Mouse (Mus musculus): ENCODE measurements around the gene Chst3. TPM values are rescaled to one million over a fixed set of nuclear protein-coding genes. Genes with fewer than 3 reads are reported as not detected.
A peak's percentile ranks its signal among the peaks of the same experiment; 100 is the strongest.
"Not testable (repeated sequence)": the region's sequence is repeated elsewhere in the genome, so short reads cannot be mapped to it uniquely, and the experiment has no call there.

The Chst3 gene
- polyA plus RNA-seq, 1 experiment: 1.7 TPM

- Histone ChIP-seq H3K4me3 (ENCODE audit: insufficient read depth, poor library complexity, severe bottlenecking) (no peak overlapping the region), H3K36me3 (ENCODE audit: control insufficient read depth, insufficient read depth) (no peaks in the 10 kb centered on the region), H3K79me2 (ENCODE audit: control insufficient read depth, insufficient read depth) (no peaks in the 10 kb centered on the region), H3K79me3 (ENCODE audit: low read depth) (no peaks in the 10 kb centered on the region), H3ac (ENCODE audit: control insufficient read depth, insufficient read length, low read depth) (no peak overlapping the region), H3K27me3 (ENCODE audit: control insufficient read depth, insufficient read depth, insufficient read length) (no peaks in the 10 kb centered on the region)
- TF ChIP-seq FOSL1 (IDR thresholded peaks at IDR 0.05; ENCODE audit: insufficient read depth, low read length, poor library complexity, severe bottlenecking) (no peak), CTCF (IDR thresholded peaks at IDR 0.05; ENCODE audit: control insufficient read depth, insufficient read depth, insufficient read length) (no peak), MYOG (IDR thresholded peaks at IDR 0.05; ENCODE audit: control insufficient read depth, extremely low read depth, insufficient read length) (no peak), MAX (IDR thresholded peaks at IDR 0.05) (no peak), MYOD1 (IDR thresholded peaks at IDR 0.05; ENCODE audit: control insufficient read depth, insufficient read length, low read depth) (no peak), USF1 (IDR thresholded peaks at IDR 0.05; ENCODE audit: low read depth) (no peak), CEBPB (IDR thresholded peaks at IDR 0.05; ENCODE audit: low read depth) (no peak)
Measured at GRCm38 (mm10) chr10:60168306-60168705, 50.8 kb downstream of the Chst3 start.

GRCm38 (mm10) chr10:60166068-60166467, 53.0 kb downstream of the Chst3 start:
- H3K27me3 ChIP-seq (ENCODE audit: control insufficient read depth, insufficient read depth, insufficient read length): no peaks in the 10 kb centered on the region
- H3K79me3 ChIP-seq (ENCODE audit: low read depth): no peaks in the 10 kb centered on the region
- no peak overlapping the region for H3K4me3 ChIP-seq (ENCODE audit: insufficient read depth, poor library complexity, severe bottlenecking)
- no peak for TF ChIP-seq MYOD1 (IDR thresholded peaks at IDR 0.05; ENCODE audit: control insufficient read depth, insufficient read length, low read depth)
- no peaks in the 10 kb centered on the region for H3K79me2 ChIP-seq (ENCODE audit: control insufficient read depth, insufficient read depth)
- no peak overlapping the region for H3ac ChIP-seq (ENCODE audit: control insufficient read depth, insufficient read length, low read depth)
- H3K36me3 ChIP-seq (ENCODE audit: control insufficient read depth, insufficient read depth): no peaks in the 10 kb centered on the region

- H3K79me2 ChIP-seq (ENCODE audit: control insufficient read depth, insufficient read depth): no peaks in the 10 kb centered on the region
- H3K4me3 ChIP-seq (ENCODE audit: insufficient read depth, poor library complexity, severe bottlenecking): no peak overlapping the region
- TF ChIP-seq FOSL1 (IDR thresholded peaks at IDR 0.05; ENCODE audit: insufficient read depth, low read length, poor library complexity, severe bottlenecking) (no peak), CEBPB (IDR thresholded peaks at IDR 0.05; ENCODE audit: low read depth) (no peak), MYOG (IDR thresholded peaks at IDR 0.05; ENCODE audit: control insufficient read depth, extremely low read depth, insufficient read length) (no peak), USF1 (IDR thresholded peaks at IDR 0.05; ENCODE audit: low read depth) (no peak), MYOD1 (IDR thresholded peaks at IDR 0.05; ENCODE audit: control insufficient read depth, insufficient read length, low read depth) (no peak), MAX (IDR thresholded peaks at IDR 0.05) (no peak), CTCF (IDR thresholded peaks at IDR 0.05; ENCODE audit: control insufficient read depth, insufficient read depth, insufficient read length) (no peak)
- H3ac ChIP-seq (ENCODE audit: control insufficient read depth, insufficient read length, low read depth): no peak overlapping the region
- no peaks in the 10 kb centered on the region for H3K27me3 ChIP-seq (ENCODE audit: control insufficient read depth, insufficient read depth, insufficient read length)
- no peaks in the 10 kb centered on the region for H3K79me3 ChIP-seq (ENCODE audit: low read depth)
- no peaks in the 10 kb centered on the region for H3K36me3 ChIP-seq (ENCODE audit: control insufficient read depth, insufficient read depth)
Measured at GRCm38 (mm10) chr10:60164869-60165268, 54.2 kb downstream of the Chst3 start.

- no peak for TF ChIP-seq MYOD1 (IDR thresholded peaks at IDR 0.05; ENCODE audit: control insufficient read depth, insufficient read length, low read depth)
- TF ChIP-seq MYOG (IDR thresholded peaks at IDR 0.05; ENCODE audit: control insufficient read depth, extremely low read depth, insufficient read length): no peak
- TF ChIP-seq CEBPB (IDR thresholded peaks at IDR 0.05; ENCODE audit: low read depth): peak; percentile 45
- no peak for TF ChIP-seq USF1 (IDR thresholded peaks at IDR 0.05; ENCODE audit: low read depth)
- Histone ChIP-seq H3K36me3 (ENCODE audit: control insufficient read depth, insufficient read depth) (no peaks in the 10 kb centered on the region), H3K4me3 (ENCODE audit: insufficient read depth, poor library complexity, severe bottlenecking) (no peak overlapping the region), H3K79me3 (ENCODE audit: low read depth) (no peaks in the 10 kb centered on the region), H3ac (ENCODE audit: control insufficient read depth, insufficient read length, low read depth) (no peak overlapping the region), H3K79me2 (ENCODE audit: control insufficient read depth, insufficient read depth) (no peaks in the 10 kb centered on the region), H3K27me3 (ENCODE audit: control insufficient read depth, insufficient read depth, insufficient read length) (no peaks in the 10 kb centered on the region)
Measured at GRCm38 (mm10) chr10:60162973-60163255, 56.1 kb downstream of the Chst3 start.

- not testable (repeated sequence) for H3ac ChIP-seq (ENCODE audit: control insufficient read depth, insufficient read length, low read depth); H3K36me3 ChIP-seq (ENCODE audit: control insufficient read depth, insufficient read depth); H3K27me3 ChIP-seq (ENCODE audit: control insufficient read depth, insufficient read depth, insufficient read length); H3K4me3 ChIP-seq (ENCODE audit: insufficient read depth, poor library complexity, severe bottlenecking); H3K79me2 ChIP-seq (ENCODE audit: control insufficient read depth, insufficient read depth); H3K79me3 ChIP-seq (ENCODE audit: low read depth)
Measured at GRCm38 (mm10) chr10:60162184-60162972, 56.7 kb downstream of the Chst3 start.

GRCm38 (mm10) chr10:60161397-60161796, 57.7 kb downstream of the Chst3 start:
- not testable (repeated sequence) for H3K79me2 ChIP-seq (ENCODE audit: control insufficient read depth, insufficient read depth); H3K36me3 ChIP-seq (ENCODE audit: control insufficient read depth, insufficient read depth); H3K27me3 ChIP-seq (ENCODE audit: control insufficient read depth, insufficient read depth, insufficient read length); H3ac ChIP-seq (ENCODE audit: control insufficient read depth, insufficient read length, low read depth); H3K4me3 ChIP-seq (ENCODE audit: insufficient read depth, poor library complexity, severe bottlenecking); H3K79me3 ChIP-seq (ENCODE audit: low read depth)

GRCm38 (mm10) chr10:60158144-60158543, 60.9 kb downstream of the Chst3 start:
- no peak overlapping the region for H3K4me3 ChIP-seq (ENCODE audit: insufficient read depth, poor library complexity, severe bottlenecking)
- no peaks in the 10 kb centered on the region for H3K27me3 ChIP-seq (ENCODE audit: control insufficient read depth, insufficient read depth, insufficient read length)
- no peaks in the 10 kb centered on the region for H3K36me3 ChIP-seq (ENCODE audit: control insufficient read depth, insufficient read depth)
- H3K79me3 ChIP-seq (ENCODE audit: low read depth): no peaks in the 10 kb centered on the region
- no peaks in the 10 kb centered on the region for H3K79me2 ChIP-seq (ENCODE audit: control insufficient read depth, insufficient read depth)
- no peak overlapping the region for H3ac ChIP-seq (ENCODE audit: control insufficient read depth, insufficient read length, low read depth)
- TF ChIP-seq MYOG (IDR thresholded peaks at IDR 0.05; ENCODE audit: control insufficient read depth, extremely low read depth, insufficient read length) (no peak), FOSL1 (IDR thresholded peaks at IDR 0.05; ENCODE audit: insufficient read depth, low read length, poor library complexity, severe bottlenecking) (no peak), MAX (IDR thresholded peaks at IDR 0.05) (no peak), CEBPB (IDR thresholded peaks at IDR 0.05; ENCODE audit: low read depth) (no peak), MYOD1 (IDR thresholded peaks at IDR 0.05; ENCODE audit: control insufficient read depth, insufficient read length, low read depth) (no peak), CTCF (IDR thresholded peaks at IDR 0.05; ENCODE audit: control insufficient read depth, insufficient read depth, insufficient read length) (no peak), USF1 (IDR thresholded peaks at IDR 0.05; ENCODE audit: low read depth) (no peak)

Data from C2C12 (cell line).